Comparison of ENCODE assay signal across 8 mouse cellular contexts in the genomic region with DNA sequence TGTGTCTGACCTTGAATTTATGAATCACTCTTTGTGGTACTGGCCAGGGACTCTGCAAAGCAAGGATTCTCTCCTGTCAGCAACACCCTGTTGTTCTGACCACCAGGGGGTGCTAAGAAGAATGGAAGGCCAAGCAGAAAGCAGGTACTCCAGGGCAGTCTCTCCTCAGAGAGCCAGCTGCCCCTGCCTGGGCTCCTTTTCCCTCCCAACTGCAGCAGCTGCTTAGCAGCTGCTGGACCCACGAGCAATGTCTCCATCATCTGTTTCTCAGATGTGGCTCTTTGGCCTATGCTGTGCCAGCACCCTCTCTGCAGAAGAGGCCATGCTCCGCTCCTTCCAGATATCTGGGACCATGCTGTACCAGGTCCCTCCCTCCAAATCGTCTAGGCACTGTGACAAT.
A peak's percentile ranks its signal among the peaks of the same experiment; 100 is the strongest.
DNase-seq lines count a peak whose midpoint lies in the region; ATAC-seq and TF ChIP-seq lines count a peak whose summit lies in the region.

No protein-coding gene starts in this region.

- H3K79me2 ChIP-seq in CH12.LX (replicated peaks; ENCODE audit: control insufficient read depth, extremely low read depth, insufficient read depth, poor library complexity, severe bottlenecking): no peaks in the 10 kb centered on the region

- H3K9ac ChIP-seq in CH12.LX (ENCODE audit: insufficient read depth, low read depth): no peak overlapping the region
- no peak overlapping the region for H3K9ac ChIP-seq in embryonic facial prominence, embryonic 14.5 days (ENCODE audit: low read depth, low read length)

- peak; percentile 35 to 64 for DNase-seq in heart, postnatal 10 days
- DNase-seq in heart, embryonic 10.5 days (ENCODE audit: low spot score): no peak
- peak; percentile 57 for DNase-seq in CH12.LX (ENCODE audit: extremely low read depth)
- peak; percentile 11 for DNase-seq in adrenal gland, adult 8-10 months
- peak; percentile 54 for DNase-seq in embryonic facial prominence, embryonic 14.5 days (ENCODE audit: low spot score)
- peak; percentile 39 to 66 for DNase-seq in left cerebral cortex, postnatal 25 days (ENCODE audit: low spot score in 2 of 2)
- peak; percentile 20 for DNase-seq in retina, adult 2 months (ENCODE audit: low read depth, low spot score)

- H3K4me2 ChIP-seq in CH12.LX (ENCODE audit: insufficient read depth, low read depth, poor library complexity, severe bottlenecking): no peak overlapping the region
- no peak overlapping the region for H3K4me2 ChIP-seq in embryonic facial prominence, embryonic 14.5 days (ENCODE audit: low read depth, low read length)

- in situ Hi-C loops in CH12.LX (cut with MboI; ENCODE audit: low pct_ligation_motif_present, low pct_unique_long_range_greater_than_20kb, low sequenced_read_pairs): no loop called here

- ATAC-seq in embryonic facial prominence, embryonic 14.5 days (ENCODE audit: low read depth): peak; percentile 57; the same call in 1 of the 2 replicates
- no peak for ATAC-seq in inflammation-experienced regulatory T-cells, adult 6 months

- H3K36me3 ChIP-seq in heart, embryonic 10.5 days: no peaks in the 10 kb centered on the region
- no peaks in the 10 kb centered on the region for H3K36me3 ChIP-seq in CH12.LX (replicated peaks in 1 of 2; ENCODE audit: control insufficient read depth in 1 of 2, insufficient read depth in 1 of 2, low read length in 1 of 2)
- no peaks in the 10 kb centered on the region for H3K36me3 ChIP-seq in embryonic facial prominence, embryonic 14.5 days (ENCODE audit: control insufficient read depth, insufficient read depth, low read length)

- intact Hi-C loops in heart, postnatal 10 days (cut with DNase I): loop anchor here (2.0 to 5.0 kb wide), 2 partner anchors 211 to 252 kb away; no protein-coding TSS in a partner anchor
- intact Hi-C loops in left cerebral cortex, postnatal 25 days (cut with DNase I): loop anchor here (5.0 kb wide), 1 partner anchor 216 kb away; no protein-coding TSS in a partner anchor

- 56% methylated on average over 3 of the region's 3 CpGs for WGBS in heart, embryonic 10.5 days
- 46% methylated on average over 3 of the region's 3 CpGs for WGBS in embryonic facial prominence, embryonic 14.5 days

- peak; percentile 23 for TF ChIP-seq RAD21 in CH12.LX (IDR thresholded peaks at IDR 0.05; ENCODE audit: low read depth, low read length)

- H3K9me3 ChIP-seq in heart, embryonic 10.5 days: no peaks in the 10 kb centered on the region
- H3K9me3 ChIP-seq in CH12.LX (replicated peaks; ENCODE audit: low read length): no peaks in the 10 kb centered on the region
- H3K9me3 ChIP-seq in embryonic facial prominence, embryonic 14.5 days (ENCODE audit: control insufficient read depth, low read length): no peaks in the 10 kb centered on the region

- H3K27ac ChIP-seq in heart, embryonic 10.5 days: no peak overlapping the region
- no peak overlapping the region for H3K27ac ChIP-seq in CH12.LX (ENCODE audit: insufficient read depth, low read depth)
- no peak overlapping the region for H3K27ac ChIP-seq in embryonic facial prominence, embryonic 14.5 days (replicated peaks; ENCODE audit: low read depth, low read length)

- TF ChIP-seq CTCF in CH12.LX (conservative IDR thresholded peaks at IDR 0.05 in 1 of 2, IDR thresholded peaks at IDR 0.05 in 1 of 2; ENCODE audit: low read depth in 2 of 2, low read length in 2 of 2): peak; percentile 50 to 66; a peak in 3 of 4 replicates

- no peaks in the 10 kb centered on the region for H3K27me3 ChIP-seq in heart, embryonic 10.5 days (ENCODE audit: insufficient read depth, poor library complexity, severe bottlenecking)
- H3K27me3 ChIP-seq in CH12.LX (replicated peaks): peaks cover 6% of the 10 kb centered on the region
- H3K27me3 ChIP-seq in embryonic facial prominence, embryonic 14.5 days (replicated peaks; ENCODE audit: control insufficient read depth, insufficient read depth, low read length): no peaks in the 10 kb centered on the region

- no peak for TF ChIP-seq POLR2A in CH12.LX (IDR thresholded peaks at IDR 0.05; ENCODE audit: low read depth, low read length)

- H3K4me3 ChIP-seq in heart, embryonic 10.5 days: no peak overlapping the region
- H3K4me3 ChIP-seq in CH12.LX (replicated peaks in 1 of 3; ENCODE audit: low read depth in 2 of 3, low read length in 2 of 3, poor library complexity in 1 of 3): no peak overlapping the region
- no peak overlapping the region for H3K4me3 ChIP-seq in embryonic facial prominence, embryonic 14.5 days (ENCODE audit: low read depth, low read length)

- TF ChIP-seq EP300 in CH12.LX (IDR thresholded peaks at IDR 0.05; ENCODE audit: low read length): no peak

- H3K4me1 ChIP-seq in heart, embryonic 10.5 days: 0 out of 2 replicates have a peak, but pooled peaks cover 5% of the 10 kb centered on the region
- peaks cover 4 to 32% of the 10 kb centered on the region in 2 experiments for H3K4me1 ChIP-seq in CH12.LX (ENCODE audit: control insufficient read depth in 1 of 2, insufficient read depth in 2 of 2)
- H3K4me1 ChIP-seq in embryonic facial prominence, embryonic 14.5 days (ENCODE audit: control insufficient read depth, insufficient read depth, low read length): no peaks in the 10 kb centered on the region

- dilution Hi-C loops in CH12.LX (cut with MboI; ENCODE audit: extremely low pct_ligation_motif_present, extremely low pct_unique_long_range_greater_than_20kb, low sequenced_read_pairs): no loop called here

TF ChIP-seq in CH12.LX, 34 proteins besides CTCF, POLR2A, EP300 and RAD21:
- no peak for TF ChIP-seq MAZ (IDR thresholded peaks at IDR 0.05; ENCODE audit: low read depth, low read length)
- TF ChIP-seq JUND (conservative IDR thresholded peaks at IDR 0.05; ENCODE audit: low read depth, low read length): no peak
- TF ChIP-seq SMC3 (IDR thresholded peaks at IDR 0.05; ENCODE audit: low read depth, low read length): peak; percentile 66
- TF ChIP-seq MAFK (IDR thresholded peaks at IDR 0.05; ENCODE audit: insufficient replicate concordance, low read length): 0 out of 2 replicates have a peak, but pooled peaks have one; percentile 12
